Mouse (Mus musculus) megakaryocyte, embryonic 14.5 days (primary cell): Measurements from ENCODE around the gene Arhgef3.

Experiments
- FLI1 ChIP-seq: IDR thresholded peaks from 2 replicates; pipeline ENCODE4 v1.6.1; 2012; ENCODE audit warnings: low read length, inconsistent platforms, mixed read lengths
- GATA1 ChIP-seq: IDR thresholded peaks from 3 replicates; pipeline ENCODE4 v1.6.1; 2012; ENCODE audit warnings: mixed read lengths, low read length, inconsistent platforms, borderline replicate concordance

- no peak for TF ChIP-seq GATA1
- TF ChIP-seq FLI1, result no peak
Observed at GRCm38 (mm10) chr14:27355151-27355550, 240.5 kb downstream of the Arhgef3 start.
